Mouse (Mus musculus): ENCODE results near the gene Nucb1.
A peak's percentile ranks its signal among the peaks of the same experiment; 100 is the strongest.

The Nucb1 gene

GRCm38 (mm10) chr7:45462325-45462724, 47.9 kb downstream of the Nucb1 start:
- no peak for DNase-seq (ENCODE audit: low spot score in 2 of 2)

- no peak for DNase-seq (ENCODE audit: low spot score in 2 of 2)
Measured at GRCm38 (mm10) chr7:45461781-45462180, 48.4 kb downstream of the Nucb1 start.

GRCm38 (mm10) chr7:45461326-45461725, 48.9 kb downstream of the Nucb1 start:
- DNase-seq (ENCODE audit: low spot score in 2 of 2), result no peak

- DNase-seq (ENCODE audit: low spot score in 2 of 2), result peak; percentile 65 to 74
Measured at GRCm38 (mm10) chr7:45460860-45461314, 49.3 kb downstream of the Nucb1 start.

GRCm38 (mm10) chr7:45460377-45460776, 49.8 kb downstream of the Nucb1 start:
- no peak for DNase-seq (ENCODE audit: low spot score in 2 of 2)

- DNase-seq (ENCODE audit: low spot score in 2 of 2), result peak; percentile 98 to 99
Measured at GRCm38 (mm10) chr7:45459564-45460140, 50.6 kb downstream of the Nucb1 start, which contains the start of gene Ftl1. Gene Ftl1, minus strand, starts transcription at chr7:45459884.

GRCm38 (mm10) chr7:45458748-45459563, 51.2 kb downstream of the Nucb1 start:
- DNase-seq (ENCODE audit: low spot score in 2 of 2), result peak; percentile 72 to 79

- DNase-seq (ENCODE audit: low spot score in 2 of 2), result peak; percentile 62 to 69
Measured at GRCm38 (mm10) chr7:45457204-45458060, 52.8 kb downstream of the Nucb1 start.

GRCm38 (mm10) chr7:45456721-45457203, 53.4 kb downstream of the Nucb1 start:
- DNase-seq (ENCODE audit: low spot score in 2 of 2), result no peak

- no peak for DNase-seq (ENCODE audit: low spot score in 2 of 2)
Measured at GRCm38 (mm10) chr7:45455932-45456696, 54.1 kb downstream of the Nucb1 start.

GRCm38 (mm10) chr7:45454971-45455370, 55.2 kb downstream of the Nucb1 start:
- DNase-seq (ENCODE audit: low spot score in 2 of 2), result no peak

GRCm38 (mm10) chr7:45451344-45451982, 58.7 kb downstream of the Nucb1 start:
- DNase-seq (ENCODE audit: low spot score in 2 of 2), result peak; percentile 79

GRCm38 (mm10) chr7:45449974-45450373, 60.2 kb downstream of the Nucb1 start:
- no peak for DNase-seq (ENCODE audit: low spot score in 2 of 2)

- no peak for DNase-seq (ENCODE audit: low spot score in 2 of 2)
Measured at GRCm38 (mm10) chr7:45447325-45447990, 62.7 kb downstream of the Nucb1 start.

- no peak for DNase-seq (ENCODE audit: low spot score in 2 of 2)
Measured at GRCm38 (mm10) chr7:45446589-45446988, 63.6 kb downstream of the Nucb1 start.

GRCm38 (mm10) chr7:45443526-45444420, 66.4 kb downstream of the Nucb1 start:
- DNase-seq (ENCODE audit: low spot score in 2 of 2), result no peak
